In genomic region chr3:82406336-82406735, GRCm38 (mm10) we compare ENCODE assay signal across 12 mouse cellular contexts. TPM values are rescaled to one million over a fixed set of nuclear protein-coding genes. Genes with fewer than 3 reads are reported as not detected.
DNase-seq lines count a peak whose midpoint lies in the region; ATAC-seq and TF ChIP-seq lines count a peak whose summit lies in the region.
"Had no signal": no experiment of that assay in that cellular context is flagged by ENCODE, and none has a peak within 500 bp of the region (broad histone marks: within the 10 kb centered on the region; RNA-seq: fewer than 3 reads in every experiment).

No protein-coding gene starts in this region.

- no peaks in the 10 kb centered on the region for H3K27me3 ChIP-seq in cerebellum, adult 2 months (ENCODE audit: control insufficient read depth, insufficient read depth, low read length)
- H3K27me3 ChIP-seq in neural tube, embryonic 15.5 days (replicated peaks): no peaks in the 10 kb centered on the region
- H3K27me3 ChIP-seq: embryonic facial prominence, embryonic 13.5 days; kidney, embryonic 15.5 days had no signal

- peaks cover 3% of the 10 kb centered on the region; the same call in 1 of the 2 replicates for H3K4me1 ChIP-seq in cerebellum, adult 2 months (ENCODE audit: control insufficient read depth, insufficient read depth, low read length)
- H3K4me1 ChIP-seq in neural tube, embryonic 15.5 days: no peaks in the 10 kb centered on the region
- H3K4me1 ChIP-seq: embryonic facial prominence, embryonic 13.5 days; kidney, embryonic 15.5 days had no signal

- 4% methylated on average over 3 of the region's 3 CpGs for WGBS in cerebellum, adult 2 months
- WGBS in neural tube, embryonic 15.5 days: 59% methylated on average over 3 of the region's 3 CpGs

- TF ChIP-seq CTCF in cerebellum, adult 2 months (IDR thresholded peaks at IDR 0.05; ENCODE audit: borderline replicate concordance, insufficient read depth, low read depth, low read length): no peak

- H3K9me3 ChIP-seq in neural tube, embryonic 15.5 days (replicated peaks): no peaks in the 10 kb centered on the region
- H3K9me3 ChIP-seq: embryonic facial prominence, embryonic 13.5 days; kidney, embryonic 15.5 days had no signal

- H3K27ac ChIP-seq in cerebellum, adult 2 months (ENCODE audit: insufficient read depth, low read length): peak overlapping the region; percentile 93; the same call in 1 of the 2 replicates
- H3K27ac ChIP-seq in neural tube, embryonic 15.5 days (replicated peaks): 0 out of 2 replicates have a peak overlapping the region, but pooled peaks have one; percentile 51
- H3K27ac ChIP-seq: embryonic facial prominence, embryonic 13.5 days; kidney, embryonic 15.5 days had no signal

- no peak overlapping the region for H3K4me3 ChIP-seq in cerebellum, adult 2 months (replicated peaks; ENCODE audit: insufficient read depth, low read depth, low read length)
- no peak overlapping the region for H3K4me3 ChIP-seq in neural tube, embryonic 15.5 days (replicated peaks)
- H3K4me3 ChIP-seq: embryonic facial prominence, embryonic 13.5 days; kidney, embryonic 15.5 days had no signal

- H3K36me3 ChIP-seq in neural tube, embryonic 15.5 days: no peaks in the 10 kb centered on the region
- H3K36me3 ChIP-seq: embryonic facial prominence, embryonic 13.5 days; kidney, embryonic 15.5 days had no signal

- H3K4me2 ChIP-seq in neural tube, embryonic 15.5 days: no peak overlapping the region
- H3K4me2 ChIP-seq: embryonic facial prominence, embryonic 13.5 days; kidney, embryonic 15.5 days had no signal

- peak; percentile 79 for ATAC-seq in neural tube, embryonic 15.5 days (ENCODE audit: low FRiP score)

- DNase-seq in cerebellum, adult 2 months: peak; percentile 95 to 98
- DNase-seq in cerebellum, postnatal 4 days (ENCODE audit: low spot score in 2 of 2): peak; percentile 29 to 79
- DNase-seq in layer of hippocampus, adult 9-11 months: peak; percentile 87
- no peak for DNase-seq in natural killer cell, adult 2 months (ENCODE audit: low spot score in 2 of 2)
- DNase-seq in ovary, postnatal 10 days (ENCODE audit: low spot score): no peak
- DNase-seq in embryo, embryonic 10 days (ENCODE audit: low spot score): no peak
- DNase-seq: adrenal gland, adult 2 months; heart, adult 18-20 months; lung, adult 18-20 months had no signal

- no peak overlapping the region for H3K9ac ChIP-seq in neural tube, embryonic 15.5 days (replicated peaks)
- H3K9ac ChIP-seq: embryonic facial prominence, embryonic 13.5 days; kidney, embryonic 15.5 days had no signal

- no peak for TF ChIP-seq POLR2A in cerebellum, adult 2 months (IDR thresholded peaks at IDR 0.05; ENCODE audit: borderline replicate concordance, insufficient read depth, low read length)

RNA-seq across cellular contexts. Expression of gene Map9, which starts 48.5 kb away (rescaled TPM):
- 15.9 and 16.1 TPM in 2 replicates for polyA plus RNA-seq in cerebellum, adult 2 months (2012; rRNA removed)
- 65.8 and 78.4 TPM in 2 replicates for polyA plus RNA-seq in neural tube, embryonic 15.5 days (2015; fragmentation: Nextera tagmentation; extraction: Ambion mirVana)

Comparison
In these comparisons a context has a peak if more than half of its experiments do, and no peak if none do; other contexts are left out.
1. DNase-seq: peak in cerebellum, adult 2 months (2 of 2), cerebellum, postnatal 4 days (2 of 2) and layer of hippocampus, adult 9-11 months (single experiment); none in natural killer cell, adult 2 months (0 of 2), ovary, postnatal 10 days (single experiment) and embryo, embryonic 10 days (single experiment).